Comparison of ENCODE assay signal across 8 mouse cellular contexts in genomic region chr7:16783758-16784415, GRCm38 (mm10). TPM values are rescaled to one million over a fixed set of nuclear protein-coding genes. Genes with fewer than 3 reads are reported as not detected.
DNase-seq lines count a peak whose midpoint lies in the region; ATAC-seq and TF ChIP-seq lines count a peak whose summit lies in the region.

No protein-coding gene starts in this region.

- H3K4me1 ChIP-seq in embryonic facial prominence, embryonic 13.5 days: peaks cover 29% of the 10 kb centered on the region
- peaks cover 28% of the 10 kb centered on the region for H3K4me1 ChIP-seq in heart, postnatal 0 days (ENCODE audit: control insufficient read depth, insufficient read depth)
- H3K4me1 ChIP-seq in midbrain, embryonic 12.5 days: peaks cover 36% of the 10 kb centered on the region

- peak overlapping the region; percentile 77 for H3K9ac ChIP-seq in embryonic facial prominence, embryonic 13.5 days
- peak overlapping the region; percentile 20; the same call in 1 of the 2 replicates for H3K9ac ChIP-seq in heart, postnatal 0 days (replicated peaks; ENCODE audit: low read depth, low read length)
- peak overlapping the region; percentile 73 for H3K9ac ChIP-seq in midbrain, embryonic 12.5 days (replicated peaks)

- H3K4me2 ChIP-seq in embryonic facial prominence, embryonic 13.5 days: peak overlapping the region; percentile 100
- H3K4me2 ChIP-seq in heart, postnatal 0 days (ENCODE audit: low read depth, low read length): peak overlapping the region; percentile 96
- H3K4me2 ChIP-seq in midbrain, embryonic 12.5 days (replicated peaks): peak overlapping the region; percentile 99

- DNase-seq in cerebellum, postnatal 10 days: peak; percentile 60 to 63
- no peak for DNase-seq in cerebellum, adult 11 months
- DNase-seq in heart, postnatal 0 days (ENCODE audit: low spot score): peak; percentile 79
- DNase-seq in kidney, postnatal 36 days: peak; percentile 88 to 89
- DNase-seq in urinary bladder, postnatal 10 days (ENCODE audit: low spot score): peak; percentile 23
- DNase-seq in layer of hippocampus, postnatal 36 days: no peak

- no peak for TF ChIP-seq EP300 in heart, postnatal 0 days (IDR thresholded peaks at IDR 0.05; ENCODE audit: low read depth)

- peak overlapping the region; percentile 66 for H3K4me3 ChIP-seq in embryonic facial prominence, embryonic 13.5 days
- H3K4me3 ChIP-seq in heart, postnatal 0 days (ENCODE audit: low read depth, low read length): peak overlapping the region; percentile 76
- peak overlapping the region; percentile 69 for H3K4me3 ChIP-seq in midbrain, embryonic 12.5 days

- no peaks in the 10 kb centered on the region for H3K9me3 ChIP-seq in embryonic facial prominence, embryonic 13.5 days
- no peaks in the 10 kb centered on the region for H3K9me3 ChIP-seq in heart, postnatal 0 days (replicated peaks; ENCODE audit: control insufficient read depth, low read length)
- H3K9me3 ChIP-seq in midbrain, embryonic 12.5 days: no peaks in the 10 kb centered on the region

- TF ChIP-seq CTCF in heart, postnatal 0 days (IDR thresholded peaks at IDR 0.05; ENCODE audit: low read depth): no peak

- H3K27ac ChIP-seq in embryonic facial prominence, embryonic 13.5 days: no peak overlapping the region
- peak overlapping the region; percentile 66 for H3K27ac ChIP-seq in heart, postnatal 0 days (ENCODE audit: low read depth)
- no peak overlapping the region for H3K27ac ChIP-seq in midbrain, embryonic 12.5 days (replicated peaks)

- H3K27me3 ChIP-seq in embryonic facial prominence, embryonic 13.5 days: no peaks in the 10 kb centered on the region
- H3K27me3 ChIP-seq in heart, postnatal 0 days (ENCODE audit: control insufficient read depth, insufficient read depth, low read length): no peaks in the 10 kb centered on the region
- H3K27me3 ChIP-seq in midbrain, embryonic 12.5 days: peaks cover 9% of the 10 kb centered on the region; the same call in 1 of the 2 replicates

- 37% methylated on average over 17 of the region's 17 CpGs for WGBS in embryonic facial prominence, embryonic 13.5 days
- WGBS in heart, postnatal 0 days: 40% methylated on average over 17 of the region's 17 CpGs
- 47% methylated on average over 17 of the region's 17 CpGs for WGBS in midbrain, embryonic 12.5 days

- H3K36me3 ChIP-seq in embryonic facial prominence, embryonic 13.5 days: peaks cover 13% of the 10 kb centered on the region; the same call in 1 of the 2 replicates
- H3K36me3 ChIP-seq in heart, postnatal 0 days (replicated peaks; ENCODE audit: control insufficient read depth, insufficient read depth, low read length): peaks cover 18% of the 10 kb centered on the region; the same call in 1 of the 2 replicates
- H3K36me3 ChIP-seq in midbrain, embryonic 12.5 days: no peaks in the 10 kb centered on the region

- no peak for ATAC-seq in embryonic facial prominence, embryonic 13.5 days (ENCODE audit: insufficient number of reproducible peaks, insufficient read depth, low FRiP score, low TSS enrichment, low read depth)
- peak; percentile 42; the same call in 1 of the 2 replicates for ATAC-seq in heart, postnatal 0 days (ENCODE audit: insufficient read depth, low read depth)
- no peak for ATAC-seq in midbrain, embryonic 12.5 days (ENCODE audit: low FRiP score, low read depth)

RNA-seq across cellular contexts. Expression of gene Slc1a5, which starts 2.7 kb away (rescaled TPM):
- polyA plus RNA-seq in embryonic facial prominence, embryonic 13.5 days (2015; fragmentation: Nextera tagmentation; extraction: Ambion mirVana): 28.2 and 29.1 TPM in 2 replicates
- 55.8 and 81.4 TPM in 2 replicates for total RNA-seq in heart, postnatal 0 days (2014; rRNA removed; ENCODE audit: low replicate concordance)
- 27.1 and 28.1 TPM in 2 replicates for polyA plus RNA-seq in heart, postnatal 0 days (2015; fragmentation: Nextera tagmentation; extraction: Ambion mirVana)
- 33.3 and 33.6 TPM in 2 replicates for polyA plus RNA-seq in midbrain, embryonic 12.5 days (2016; fragmentation: Nextera tagmentation; extraction: Ambion mirVana)
- 1 to 10 TPM; 2.1 to 2.7 TPM for total RNA-seq in layer of hippocampus, postnatal 36 days (2021)

RNA-seq across cellular contexts. Expression of gene Strn4, which starts 31.8 kb away (rescaled TPM):
- polyA plus RNA-seq in embryonic facial prominence, embryonic 13.5 days (2015; fragmentation: Nextera tagmentation; extraction: Ambion mirVana): 122 and 124 TPM in 2 replicates
- 128 and 148 TPM in 2 replicates for total RNA-seq in heart, postnatal 0 days (2014; rRNA removed; ENCODE audit: low replicate concordance)
- 55.5 and 61.1 TPM in 2 replicates for polyA plus RNA-seq in heart, postnatal 0 days (2015; fragmentation: Nextera tagmentation; extraction: Ambion mirVana)
- polyA plus RNA-seq in midbrain, embryonic 12.5 days (2016; fragmentation: Nextera tagmentation; extraction: Ambion mirVana): 191 and 196 TPM in 2 replicates
- 100 to 1,000 TPM; 288 to 292 TPM for total RNA-seq in layer of hippocampus, postnatal 36 days (2021)

RNA-seq across cellular contexts. Expression of gene Fkrp, which starts 32.6 kb away (rescaled TPM):
- 26.8 and 30.5 TPM in 2 replicates for polyA plus RNA-seq in embryonic facial prominence, embryonic 13.5 days (2015; fragmentation: Nextera tagmentation; extraction: Ambion mirVana)
- 40.4 and 54.2 TPM in 2 replicates for total RNA-seq in heart, postnatal 0 days (2014; rRNA removed; ENCODE audit: low replicate concordance)
- 28.0 and 28.9 TPM in 2 replicates for polyA plus RNA-seq in heart, postnatal 0 days (2015; fragmentation: Nextera tagmentation; extraction: Ambion mirVana)
- polyA plus RNA-seq in midbrain, embryonic 12.5 days (2016; fragmentation: Nextera tagmentation; extraction: Ambion mirVana): 36.9 and 41.2 TPM in 2 replicates
- 10 to 100 TPM; 41.8 to 44.7 TPM for total RNA-seq in layer of hippocampus, postnatal 36 days (2021)

RNA-seq across cellular contexts. Expression of gene Ap2s1, which starts 45.7 kb away (rescaled TPM):
- 272 and 278 TPM in 2 replicates for polyA plus RNA-seq in embryonic facial prominence, embryonic 13.5 days (2015; fragmentation: Nextera tagmentation; extraction: Ambion mirVana)
- 299 and 316 TPM in 2 replicates for total RNA-seq in heart, postnatal 0 days (2014; rRNA removed; ENCODE audit: low replicate concordance)
- polyA plus RNA-seq in heart, postnatal 0 days (2015; fragmentation: Nextera tagmentation; extraction: Ambion mirVana): 215 and 216 TPM in 2 replicates
- polyA plus RNA-seq in midbrain, embryonic 12.5 days (2016; fragmentation: Nextera tagmentation; extraction: Ambion mirVana): 278 and 285 TPM in 2 replicates
- total RNA-seq in layer of hippocampus, postnatal 36 days (2021): 100 to 1,000 TPM; 257 to 299 TPM

RNA-seq across cellular contexts. Expression of gene Prkd2, which starts 58.8 kb away (rescaled TPM):
- polyA plus RNA-seq in embryonic facial prominence, embryonic 13.5 days (2015; fragmentation: Nextera tagmentation; extraction: Ambion mirVana): 20.5 and 20.8 TPM in 2 replicates
- total RNA-seq in heart, postnatal 0 days (2014; rRNA removed; ENCODE audit: low replicate concordance): 10.6 and 13.4 TPM in 2 replicates
- 8.3 and 8.8 TPM in 2 replicates for polyA plus RNA-seq in heart, postnatal 0 days (2015; fragmentation: Nextera tagmentation; extraction: Ambion mirVana)
- polyA plus RNA-seq in midbrain, embryonic 12.5 days (2016; fragmentation: Nextera tagmentation; extraction: Ambion mirVana): 10.2 and 12.0 TPM in 2 replicates
- total RNA-seq in layer of hippocampus, postnatal 36 days (2021): 1 to 10 TPM; 5.8 to 8.2 TPM

Comparison
In these comparisons a context has a peak if more than half of its experiments do, and no peak if none do; other contexts are left out.
1. DNase-seq: peak in cerebellum, postnatal 10 days (2 of 2), heart, postnatal 0 days (single experiment), kidney, postnatal 36 days (2 of 2) and urinary bladder, postnatal 10 days (single experiment); none in cerebellum, adult 11 months (single experiment) and layer of hippocampus, postnatal 36 days (0 of 2).
2. H3K9ac ChIP-seq: peak in every context shown above with its lines; median percentile 77 in embryonic facial prominence, embryonic 13.5 days; 73 in midbrain, embryonic 12.5 days; 20 in heart, postnatal 0 days.
3. Peak in every context shown above with its lines, with median percentiles within 50 percentile points of each other: H3K4me2 ChIP-seq and H3K4me3 ChIP-seq.